Mouse (Mus musculus) layer of hippocampus, adult 18-20 months (tissue): ENCODE measurements at regions not wholly inside any gene's neighbourhood (a gene's known extent, or its start where the extent isn't known, plus 50 kb on each side); places are given as distances from the start of the nearest gene placed in this dataset.
A peak's percentile ranks its signal among the peaks of the same experiment; 100 is the strongest.

Source experiments
- DNase-seq, 2 experiments: peaks; one replicate each; pipeline ENCODE4 v3.0.0; 2022; ENCODE audit warnings: low spot score in 2 of 2

DNA sequence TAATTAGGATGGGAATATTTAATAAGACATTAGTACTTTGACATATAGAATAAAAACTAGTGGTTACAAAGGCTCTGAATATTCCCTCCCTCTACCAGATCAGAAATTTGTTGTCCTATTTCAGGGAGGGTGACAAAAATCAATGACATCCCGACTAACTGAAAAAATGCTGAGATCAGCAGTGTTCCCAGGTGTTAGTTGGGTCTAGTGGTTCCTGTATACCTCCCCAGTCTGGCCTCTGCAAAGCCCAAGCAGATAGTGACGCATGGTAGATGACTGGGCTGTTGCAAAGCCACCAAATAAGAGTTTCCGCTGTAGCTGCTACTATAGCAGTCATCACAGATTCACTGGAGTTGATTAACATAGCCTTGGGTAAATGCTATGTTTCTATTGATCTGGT is 59.9 kb upstream of the Gm4791 start:
- no peak for DNase-seq

DNA sequence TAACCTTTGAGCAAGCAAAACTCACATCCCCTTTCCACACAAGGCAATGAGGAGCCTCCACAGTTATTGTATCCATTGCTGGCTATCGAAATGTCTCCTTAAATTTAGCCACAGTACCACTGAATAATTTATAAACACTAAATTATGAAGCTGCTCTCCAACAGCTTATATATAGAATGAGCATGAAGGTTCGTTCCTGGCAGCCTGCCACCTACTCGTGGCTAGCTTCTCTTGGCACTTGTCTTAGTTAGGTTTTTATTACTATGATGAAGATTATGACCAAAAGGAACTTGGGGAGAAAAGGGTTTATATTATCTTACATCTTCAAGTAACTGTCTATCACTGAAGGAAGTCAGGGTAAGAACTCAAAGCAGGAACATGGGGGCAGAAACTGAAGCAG is 72.9 kb upstream of the Gm4791 start:
- DNase-seq, result no peak

DNA sequence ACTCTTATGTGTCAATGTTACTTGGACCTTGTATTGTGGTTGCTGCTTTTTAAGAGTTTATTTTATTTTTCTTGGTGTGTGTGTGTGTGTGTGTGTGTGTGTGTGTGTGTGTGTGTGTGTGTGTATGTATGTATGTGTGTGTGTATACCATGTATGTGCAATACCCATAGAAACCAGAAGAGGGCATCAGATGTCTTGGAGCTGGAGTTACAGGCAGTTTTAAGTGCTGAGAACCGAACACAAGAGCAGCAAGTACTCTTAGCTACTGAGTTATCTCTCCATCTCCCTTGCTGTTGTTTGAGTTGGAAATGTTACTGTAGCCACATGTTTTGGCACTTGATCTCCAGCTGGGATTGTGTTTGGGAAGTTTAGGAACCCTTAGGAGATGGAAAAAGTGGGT is 78.5 kb upstream of the Gm4791 start:
- DNase-seq, result no peak

DNA sequence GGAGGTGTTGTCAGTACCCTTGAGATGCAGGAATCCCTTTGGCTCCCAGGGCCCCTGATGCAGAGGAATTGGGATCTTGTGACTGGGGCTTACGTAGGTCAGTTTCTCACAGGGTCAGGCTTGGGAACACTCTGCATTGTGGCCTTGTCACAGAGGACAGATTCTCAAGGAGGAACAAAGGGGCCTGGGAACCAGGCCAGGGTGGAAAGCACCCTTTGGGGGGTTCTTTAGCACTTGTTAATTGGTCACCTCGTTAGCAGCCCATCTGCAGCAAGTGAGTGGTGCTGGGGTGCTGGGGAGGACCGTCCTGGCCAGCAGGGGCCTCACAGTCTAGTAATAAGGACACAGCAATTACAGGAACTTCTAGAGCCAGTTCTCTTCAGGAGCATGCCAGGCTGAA is 85.3 kb upstream of the Gm4791 start:
- DNase-seq, result peak; percentile 48 to 63

DNA sequence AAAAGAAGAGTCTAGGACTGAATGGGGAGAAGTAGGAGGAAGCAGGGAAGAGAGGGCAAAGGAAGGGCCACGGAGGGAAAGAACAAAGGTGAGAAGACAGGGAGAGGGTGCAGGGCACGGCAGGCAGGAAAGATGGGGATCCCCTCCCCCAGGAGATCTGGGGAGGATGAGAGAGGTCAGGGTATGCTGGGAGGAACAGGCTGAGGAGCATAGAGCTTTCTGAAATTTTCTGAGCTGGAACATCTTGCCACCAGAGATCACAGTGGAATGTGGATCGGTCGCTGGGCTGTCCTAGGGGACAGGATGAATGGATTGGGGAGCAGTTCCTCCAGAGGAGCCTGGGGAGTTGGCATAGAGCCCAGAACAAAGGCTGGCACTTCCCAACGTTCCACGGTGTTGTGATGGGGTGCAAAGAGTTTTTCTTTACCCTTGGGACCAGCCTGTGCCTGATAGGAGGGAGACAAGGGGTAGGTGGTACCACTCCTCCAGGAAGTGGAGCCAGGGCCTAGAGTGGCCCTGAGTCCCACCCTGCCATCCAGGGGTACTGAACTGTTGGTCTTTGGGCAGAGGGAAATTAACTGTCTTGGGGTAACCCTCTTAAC is 89.0 kb upstream of the Gm4791 start:
- peak in 1 of 2 experiments; percentile 61 for DNase-seq

DNA sequence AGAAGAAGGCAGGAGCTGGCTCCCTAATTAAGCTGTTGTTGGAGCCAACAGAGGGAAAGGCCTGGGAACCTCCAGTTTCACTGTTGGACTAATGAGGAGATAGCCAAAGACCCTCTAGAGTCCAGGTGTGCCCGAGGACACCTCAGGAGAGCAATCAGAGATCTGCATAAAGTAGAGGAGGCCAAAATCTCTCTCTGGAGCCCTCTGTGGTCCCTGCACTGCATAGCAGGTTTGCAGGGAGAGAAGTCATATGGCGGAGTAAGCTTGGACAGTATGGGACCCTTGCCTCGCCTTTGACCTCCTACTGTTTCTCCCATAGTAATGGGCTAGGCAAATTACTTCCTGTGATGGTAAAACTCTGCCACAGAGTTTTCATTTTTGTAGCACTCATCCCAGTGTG is 93.5 kb upstream of the Gm4791 start:
- no peak for DNase-seq

DNA sequence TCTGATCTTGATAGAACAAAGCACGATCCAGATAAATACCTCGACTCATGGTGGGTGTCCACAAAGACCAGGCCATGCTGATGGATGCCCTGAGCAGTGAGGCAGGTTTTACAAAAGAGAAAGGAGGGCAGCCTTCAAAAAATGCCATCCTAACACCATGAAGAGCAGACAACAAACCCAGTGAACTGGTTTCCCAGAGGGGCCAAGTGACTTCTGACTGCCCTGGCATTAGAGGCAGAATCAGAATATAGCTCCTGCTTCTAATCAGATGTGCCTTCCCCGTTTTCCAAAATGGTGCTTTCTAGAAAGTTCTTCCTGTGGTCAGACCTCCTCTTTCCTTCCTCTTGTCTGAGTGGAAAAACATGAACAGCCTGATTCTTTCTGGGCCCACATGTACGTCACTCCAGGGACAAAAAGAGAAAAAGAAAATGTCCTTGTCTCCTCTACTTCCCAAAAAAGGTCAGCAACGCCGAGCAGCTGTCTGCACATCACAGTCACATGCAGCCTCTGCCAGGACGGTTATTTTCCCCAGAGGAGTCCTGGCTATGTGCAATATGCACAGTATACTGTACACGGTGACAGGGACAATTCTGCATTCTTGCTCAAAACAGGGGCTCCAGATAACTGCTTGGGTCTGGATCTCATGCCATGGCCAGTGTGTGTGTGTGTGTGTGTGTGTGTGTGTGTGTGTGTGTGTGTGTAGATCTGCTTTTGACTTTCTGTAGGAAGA is 94.9 kb upstream of the Gm4791 start:
- no peak for DNase-seq

DNA sequence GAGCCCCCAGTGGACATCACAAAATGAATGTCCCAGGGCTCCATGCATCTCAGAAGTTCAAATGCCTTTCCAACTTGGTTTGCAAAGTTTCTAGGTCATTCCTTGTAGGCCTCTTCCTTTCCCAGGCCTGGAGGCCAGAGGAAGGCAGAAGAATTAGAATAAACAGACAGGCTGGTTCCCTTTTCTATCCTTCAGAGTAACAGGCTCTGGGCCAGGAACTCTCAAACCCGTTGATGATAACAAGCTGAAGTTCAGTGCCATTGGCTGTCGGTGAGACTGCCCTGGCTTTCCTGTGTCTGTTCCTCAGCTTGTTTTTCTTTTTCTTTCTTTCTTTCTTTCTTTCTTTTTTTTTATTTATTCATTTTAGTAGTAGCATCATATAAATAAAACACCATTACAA is 99.3 kb upstream of the Gm4791 start:
- peak in 1 of 2 experiments; percentile 30 for DNase-seq

DNA sequence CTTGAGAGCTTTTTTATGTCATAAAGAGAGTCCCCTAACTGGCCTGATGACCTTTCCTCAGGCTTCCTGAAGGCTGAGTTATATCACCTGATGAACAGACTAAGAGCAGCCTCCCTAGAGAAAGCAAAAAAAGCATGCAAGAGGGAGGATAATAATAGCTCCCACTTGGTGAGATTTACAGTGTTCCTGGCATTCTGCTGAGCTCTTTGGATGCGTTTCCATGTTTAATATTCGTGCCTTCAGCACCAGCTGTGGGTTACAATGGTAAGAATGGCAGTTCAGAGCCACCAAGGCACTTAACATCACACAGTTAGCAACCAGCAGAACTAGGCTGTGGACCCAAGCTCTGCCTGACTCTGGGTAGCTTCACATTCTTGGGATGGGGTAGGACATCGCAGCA is 100.4 kb upstream of the Gm4791 start:
- peak in 1 of 2 experiments; percentile 56 for DNase-seq

DNA sequence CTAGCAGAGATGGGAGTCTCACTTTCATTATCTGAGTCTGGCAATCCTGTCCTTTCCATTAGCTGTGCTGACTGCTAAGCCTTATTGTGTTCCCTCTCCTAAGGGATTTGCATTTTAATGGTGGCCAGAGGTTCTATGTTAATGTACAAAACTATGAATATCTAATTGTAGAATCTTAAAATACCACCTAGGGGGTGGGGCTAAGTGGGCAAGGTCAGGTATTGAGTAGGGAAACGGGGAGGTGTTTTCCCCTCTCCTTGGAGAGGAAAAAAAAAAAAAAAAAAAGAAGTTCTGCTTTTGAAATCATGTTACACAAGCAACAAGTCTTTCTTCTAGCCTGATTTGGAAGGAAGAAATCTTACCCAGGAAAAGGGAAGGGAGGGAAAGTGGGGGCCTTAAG is 106.7 kb upstream of the Gm4791 start:
- no peak for DNase-seq

DNA sequence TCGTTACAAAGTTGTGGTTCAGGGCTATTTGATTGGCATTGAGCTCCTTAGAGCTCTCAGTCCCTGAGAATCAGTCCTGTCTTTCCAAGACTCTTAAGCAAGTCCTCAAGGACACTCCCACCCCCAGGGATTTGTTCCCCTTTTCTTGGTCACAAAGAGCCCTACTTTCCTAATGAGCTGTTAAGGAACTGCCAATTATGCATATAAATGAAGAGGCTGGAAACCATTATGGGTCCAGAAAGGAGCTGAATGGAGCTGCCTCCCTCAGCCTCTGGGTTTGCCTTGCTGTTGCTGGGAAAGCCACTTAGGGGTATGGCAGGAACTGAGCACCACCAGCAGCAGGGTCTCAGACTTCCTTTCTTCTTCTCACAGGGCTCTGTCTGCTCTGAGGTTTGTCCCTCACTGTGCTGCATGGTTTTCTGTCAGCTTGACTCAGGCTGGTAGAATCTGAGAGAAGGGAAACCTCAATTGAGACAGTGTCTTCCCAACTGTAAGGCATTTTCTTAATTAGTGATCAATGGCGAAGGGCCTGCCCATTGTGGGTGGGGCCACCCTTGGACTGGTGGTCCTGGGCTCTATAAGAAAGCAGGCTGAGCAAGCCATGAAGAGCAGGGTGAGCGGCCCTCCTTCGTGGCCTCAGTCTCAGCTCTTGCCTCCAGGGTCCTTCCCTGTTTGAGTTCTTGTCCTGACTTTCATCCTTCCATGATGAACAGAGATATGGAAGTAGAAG is 108.4 kb upstream of the Gm4791 start:
- DNase-seq, result peak in 1 of 2 experiments; percentile 24

DNA sequence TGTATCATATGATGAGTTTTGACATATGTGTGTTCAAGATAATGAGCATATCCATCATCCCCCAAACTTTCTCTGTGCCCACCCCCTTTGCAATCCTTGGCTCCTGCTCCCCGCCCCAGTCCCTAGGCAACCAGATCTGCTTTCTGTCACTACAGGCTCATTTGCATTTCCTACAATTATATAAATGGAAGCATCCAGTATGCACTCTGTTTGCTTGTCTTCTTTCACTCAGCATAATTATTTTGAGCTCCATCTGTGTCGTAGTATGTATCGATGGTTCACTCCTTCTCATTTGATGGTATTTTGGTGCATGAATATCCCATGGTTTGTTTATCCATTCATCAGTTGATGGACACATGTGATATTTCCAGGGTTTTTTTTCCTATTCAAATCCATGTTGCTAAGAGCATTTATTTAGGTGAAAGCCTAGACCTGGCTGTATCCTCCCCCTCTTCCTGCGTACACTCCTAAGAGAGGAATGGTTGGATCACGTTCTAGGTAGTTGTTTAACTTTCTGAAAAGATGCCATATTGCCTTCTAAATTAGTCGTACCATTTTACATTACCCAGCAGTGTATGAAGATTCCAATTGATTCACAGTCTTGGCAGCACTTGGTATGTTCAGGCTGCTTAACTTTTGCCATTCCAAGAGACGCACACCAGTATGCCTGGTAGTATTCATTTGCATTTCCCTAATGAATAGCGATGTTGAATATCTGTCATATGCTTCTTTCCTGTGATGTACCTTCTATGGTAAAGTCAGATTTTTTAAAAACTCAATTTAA is 127.1 kb upstream of the Gm4791 start:
- DNase-seq, result peak; percentile 54 to 70

DNA sequence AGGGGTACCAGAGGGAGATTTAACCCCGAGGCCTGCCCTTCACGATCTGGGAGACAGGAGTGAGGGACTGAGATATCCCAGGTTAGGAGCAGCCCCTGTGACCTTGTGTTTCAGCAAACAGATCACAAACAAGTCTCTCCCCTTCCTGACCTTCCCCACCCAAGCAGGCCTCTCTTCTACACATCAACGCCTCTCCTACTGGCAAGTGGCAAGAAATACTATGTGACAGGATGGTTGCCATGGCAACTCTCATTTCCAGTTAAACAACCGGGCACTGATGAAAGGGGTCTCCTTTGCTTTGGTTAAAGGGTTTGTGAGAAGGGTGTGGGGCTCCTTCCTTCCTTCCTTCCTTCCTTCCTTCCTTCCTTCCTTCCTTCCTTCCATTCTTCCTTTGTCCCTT is 134.6 kb upstream of the Gm4791 start:
- no peak for DNase-seq

DNA sequence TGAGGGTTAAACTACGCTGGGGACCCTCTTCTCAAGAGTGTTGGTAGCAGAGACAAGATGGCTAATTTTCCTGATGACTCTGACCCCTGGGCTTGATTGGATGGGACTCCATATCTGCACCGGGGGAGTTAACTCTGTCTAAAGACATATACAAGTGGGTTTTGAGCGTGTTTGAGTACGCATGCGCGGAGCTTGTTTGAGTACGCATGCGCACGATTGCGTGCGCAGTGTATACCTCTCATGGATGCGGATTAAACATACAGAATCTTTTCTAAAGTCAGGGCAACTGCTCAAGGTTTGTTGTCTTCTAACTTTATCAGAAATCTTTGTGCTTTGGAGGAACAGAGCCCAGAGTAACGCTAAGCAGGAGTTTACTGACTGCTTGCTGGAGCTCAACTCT is 146.8 kb upstream of the Gm4791 start:
- no peak for DNase-seq

DNA sequence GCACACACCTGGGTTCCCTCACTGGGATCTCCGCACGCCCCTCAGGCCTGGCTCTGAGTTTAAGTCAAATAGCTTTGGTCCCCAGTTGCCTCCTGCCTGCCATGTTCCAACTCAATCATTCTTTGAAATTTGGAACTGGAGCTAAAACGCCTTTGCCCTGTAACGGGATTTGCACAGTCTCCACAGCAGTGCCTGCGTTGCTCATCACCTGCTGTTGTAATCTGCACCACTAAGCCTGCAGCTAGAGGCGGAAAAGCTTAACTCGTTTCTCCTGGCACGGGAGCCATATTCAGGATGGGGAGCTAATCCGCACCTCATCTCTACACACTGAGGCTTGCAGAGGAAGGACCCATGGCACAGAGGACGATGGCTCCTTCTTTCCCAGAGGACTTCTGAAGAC is 147.2 kb upstream of the Gm4791 start:
- no peak for DNase-seq

DNA sequence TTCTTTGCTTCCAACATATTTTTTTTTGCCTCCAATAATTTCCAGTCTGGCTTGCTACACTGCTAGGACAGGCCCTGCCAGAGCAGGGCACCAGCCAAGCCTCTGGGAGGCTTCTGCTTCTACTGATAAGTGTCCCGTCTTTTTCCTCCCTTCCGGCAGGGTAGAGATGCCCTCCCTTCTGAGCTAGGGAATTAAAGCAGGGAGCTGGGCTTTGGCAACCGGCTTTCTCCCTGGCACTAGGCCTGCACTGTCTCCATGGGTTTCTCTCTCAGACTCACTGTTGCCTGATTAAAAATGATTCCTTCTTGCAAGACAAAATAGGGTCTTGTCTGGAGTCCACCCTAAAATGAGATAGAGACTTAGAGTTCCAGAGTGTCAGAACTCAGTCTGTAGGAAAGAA is 153.3 kb upstream of the Gm4791 start:
- peak in 1 of 2 experiments; percentile 54 for DNase-seq

DNA sequence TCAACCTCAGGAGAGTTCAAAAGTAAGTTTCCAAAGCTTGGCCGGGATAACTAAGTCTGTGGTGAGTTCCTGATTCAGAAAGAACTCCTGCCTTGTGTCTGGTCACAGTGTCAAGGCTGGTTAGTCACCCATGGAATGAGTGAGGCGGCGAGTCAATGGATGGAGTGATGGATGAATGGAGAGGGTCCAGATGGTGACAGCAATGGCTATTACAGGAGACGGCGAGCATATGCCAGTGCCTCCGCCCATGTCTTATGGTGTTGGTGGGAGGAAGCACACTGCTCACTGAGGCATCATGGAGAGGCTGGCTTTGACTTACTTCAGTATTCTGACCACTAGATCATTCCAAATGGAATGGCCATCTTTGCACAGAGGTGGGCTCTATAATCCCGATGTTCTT is 154.8 kb upstream of the Gm4791 start:
- no peak for DNase-seq

DNA sequence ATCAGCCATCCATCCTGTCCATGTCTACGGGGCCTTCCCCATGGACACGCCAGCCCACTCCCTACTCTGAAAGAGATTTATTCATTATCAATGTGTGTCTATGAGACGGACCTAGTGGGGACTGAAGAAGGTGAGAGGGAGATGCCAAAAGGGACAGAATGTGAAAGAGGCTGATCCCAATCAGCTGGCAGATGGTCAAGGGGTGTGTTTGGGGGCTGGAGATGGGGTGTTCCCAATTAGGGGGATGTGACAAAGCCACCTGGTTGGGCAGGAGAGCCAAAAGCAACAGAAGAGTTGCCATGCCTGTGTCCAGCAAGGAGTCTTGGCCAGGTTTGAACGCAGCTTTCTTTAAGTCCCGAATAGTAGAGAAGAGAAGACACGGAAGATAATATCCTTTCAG is 157.0 kb upstream of the Gm4791 start:
- DNase-seq, result no peak

DNA sequence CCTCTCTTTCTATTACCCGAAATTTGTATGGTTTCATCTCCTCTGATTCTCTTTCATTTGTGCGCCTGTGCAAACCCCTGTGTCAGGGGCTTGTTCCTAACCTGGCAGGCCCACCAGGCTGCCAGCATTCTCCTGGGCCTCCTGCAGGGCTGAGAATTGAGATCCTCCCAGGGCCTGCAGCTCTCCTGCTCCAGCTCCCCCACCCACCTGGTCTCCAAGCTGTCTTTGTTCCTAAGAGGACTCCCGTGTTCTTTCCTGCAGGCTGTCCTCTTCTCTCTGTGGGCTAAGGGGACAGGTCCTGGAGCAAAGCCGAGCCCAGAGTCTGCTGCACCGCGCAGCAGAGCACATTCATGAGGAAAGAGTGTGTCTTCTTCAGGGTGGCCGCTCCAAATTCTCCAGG is 163.3 kb upstream of the Gm4791 start:
- DNase-seq, result peak in 1 of 2 experiments; percentile 35

DNA sequence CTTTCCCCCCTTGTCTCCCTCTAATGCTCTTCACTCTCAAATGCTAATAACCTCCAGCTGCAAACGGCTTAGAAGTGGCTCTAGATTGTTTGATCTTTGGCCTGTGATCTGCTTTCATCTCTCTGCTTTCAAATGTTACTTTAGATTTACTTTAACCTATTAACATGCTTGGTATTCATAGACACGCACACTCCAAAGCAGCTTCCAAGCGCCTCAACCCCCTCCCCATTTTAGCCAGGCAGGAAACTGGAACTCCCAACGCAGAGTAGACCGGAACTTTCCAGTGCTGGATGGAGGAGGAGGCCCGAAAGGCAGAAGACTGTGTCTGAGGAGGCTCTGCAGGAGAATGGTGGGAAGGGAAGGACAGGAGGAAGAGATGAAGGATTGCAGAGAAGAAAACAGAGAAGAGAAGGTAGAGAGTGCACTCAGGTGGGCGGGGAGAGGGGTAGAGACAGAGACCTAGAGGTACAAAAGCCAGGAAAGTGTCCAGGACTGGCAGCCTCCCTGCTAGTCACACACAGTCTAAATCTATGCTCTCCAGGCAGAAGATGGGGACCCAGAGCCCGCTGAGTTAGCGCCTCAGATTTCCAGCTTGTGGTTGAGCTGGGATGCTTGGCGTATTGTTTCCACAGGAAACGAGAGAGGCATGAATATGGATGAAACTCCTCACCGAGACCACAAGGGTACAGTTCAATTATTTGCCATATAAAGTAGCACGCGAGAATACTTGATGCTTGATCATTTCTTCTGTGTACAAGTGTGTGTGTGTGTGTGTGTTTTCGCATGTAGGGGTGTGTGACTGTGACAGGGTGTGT is 167.6 kb upstream of the Gm4791 start:
- DNase-seq, result no peak

DNA sequence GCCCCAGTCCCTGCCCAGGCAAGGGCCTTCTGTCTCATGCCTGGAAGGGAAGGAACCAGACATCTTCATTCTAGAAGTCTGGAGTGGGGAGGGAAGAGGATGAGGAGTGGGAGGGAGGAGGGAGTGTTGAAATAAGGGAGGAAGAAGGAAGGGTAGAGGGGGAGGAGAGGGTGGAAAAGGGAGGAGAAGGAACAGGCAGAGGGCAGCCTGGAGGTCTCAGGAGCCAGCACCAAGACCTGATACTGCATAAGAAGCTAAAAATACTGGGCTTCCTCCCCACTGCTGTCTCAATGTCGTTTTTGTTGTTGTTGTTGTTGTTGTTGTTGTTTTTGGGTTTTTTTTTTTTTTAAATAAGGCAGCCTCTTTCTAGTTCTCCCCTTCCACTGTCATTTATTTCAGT is 168.2 kb upstream of the Gm4791 start:
- no peak for DNase-seq
